Mouse (Mus musculus) heart, embryonic 12.5 days (tissue): ENCODE results near the gene Olfr944. TPM values are rescaled to one million over a fixed set of nuclear protein-coding genes. Genes with fewer than 3 reads are reported as not detected.

Experiments
- ATAC-seq: fragments of 200-750 bp; cut with Nextera tagmentation; 2 replicates; pipeline ENCODE4 v1.8.0; 2017; ENCODE audit warnings: moderate TSS enrichment, moderate library complexity; ENCODE audit not compliant: insufficient number of reproducible peaks, low FRiP score
- H3K27ac ChIP-seq: fragments of 300-500 bp; sonication (generic); 2 replicates; pipeline ENCODE4 v1.5.1; 2016; ENCODE audit warnings: mild to moderate bottlenecking, moderate library complexity; ENCODE audit not compliant: poor library complexity, severe bottlenecking
- H3K27me3 ChIP-seq: fragments of 300-500 bp; sonication (generic); replicated peaks from 2 replicates; pipeline ENCODE4 v1.6.1; 2016; ENCODE audit warnings: mild to moderate bottlenecking, moderate library complexity
- H3K36me3 ChIP-seq: fragments of 300-500 bp; sonication (generic); 2 replicates; pipeline ENCODE4 v1.6.1; 2016; ENCODE audit warnings: mild to moderate bottlenecking, moderate library complexity
- H3K4me1 ChIP-seq: fragments of 300-500 bp; sonication (generic); replicated peaks from 2 replicates; pipeline ENCODE4 v1.6.1; 2016; ENCODE audit warnings: mild to moderate bottlenecking
- H3K4me2 ChIP-seq: fragments of 300-500 bp; sonication (generic); 2 replicates; pipeline ENCODE4 v1.6.1; 2016; ENCODE audit warnings: mild to moderate bottlenecking, moderate library complexity
- H3K4me3 ChIP-seq: fragments of 300-500 bp; sonication (generic); 2 replicates; pipeline ENCODE4 v1.5.1; 2016; ENCODE audit warnings: mild to moderate bottlenecking
- H3K9ac ChIP-seq: fragments of 300-500 bp; sonication (generic); 2 replicates; pipeline ENCODE4 v1.6.1; 2016; ENCODE audit warnings: mild to moderate bottlenecking, moderate library complexity
- H3K9me3 ChIP-seq: fragments of 300-500 bp; sonication (generic); replicated peaks from 2 replicates; pipeline ENCODE4 v1.6.1; 2016; ENCODE audit warnings: mild to moderate bottlenecking, moderate library complexity
- WGBS: fragments of 180-500 bp; shearing (Covaris S2); methylation state at CpG from one replicate; pipeline ENCODE4 v1.1.7; 2016; 5-methylcytosine and 5-hydroxymethylcytosine counted together
- polyA plus RNA-seq: library from polyadenylated mRNA; unstranded; fragments of >200 nt; fragmentation: Nextera tagmentation; extraction: Ambion mirVana; gene quantifications from 2 replicates; pipeline ENCODE4 v1.2.1, GENCODE M21; 2016

Olfr944 gene
- polyA plus RNA-seq = not detected in 2 replicates

- Histone ChIP-seq H3K4me1 (no peaks in the 10 kb centered on the region), H3K27me3 (no peaks in the 10 kb centered on the region), H3K4me2 (no peak within 1 kb of the TSS), H3K4me3 (no peak within 1 kb of the TSS), H3K9me3 (no peaks in the 10 kb centered on the region), H3K36me3 (no peaks in the 10 kb centered on the region), H3K9ac (no peak within 1 kb of the TSS), H3K27ac (no peak within 1 kb of the TSS)
- no peak for ATAC-seq
Measured at GRCm38 (mm10) chr9:39201620-39202019, at the start of gene Olfr944. Gene Olfr944, plus strand, starts transcription at chr9:39201920.

- no peaks in the 10 kb centered on the region for H3K27me3 ChIP-seq
- no peak for ATAC-seq
- 79% methylated on average over 1 of the region's 1 CpGs for WGBS
Measured at GRCm38 (mm10) chr9:39152401-39152800, 49.3 kb upstream of the Olfr944 start.

GRCm38 (mm10) chr9:39166004-39166403, 35.7 kb upstream of the Olfr944 start, which contains the start of gene Olfr943:
Gene Olfr943, plus strand, starts transcription at chr9:39166304.
- no peak for ATAC-seq
- Histone ChIP-seq H3K9me3 (peaks cover 8% of the 10 kb centered on the region; the same call in 1 of the 2 replicates), H3K4me2 (no peak within 1 kb of the TSS), H3K36me3 (no peaks in the 10 kb centered on the region), H3K9ac (no peak within 1 kb of the TSS), H3K27ac (no peak within 1 kb of the TSS), H3K4me1 (no peaks in the 10 kb centered on the region), H3K27me3 (no peaks in the 10 kb centered on the region), H3K4me3 (no peak within 1 kb of the TSS)
- 85% methylated on average over 5 of the region's 5 CpGs for WGBS

More at GRCm38 (mm10) chr9:39152401-39152800, 49.3 kb upstream of the Olfr944 start:
- Histone ChIP-seq H3K4me3 (no peak overlapping the region), H3K9ac (no peak overlapping the region), H3K36me3 (no peaks in the 10 kb centered on the region), H3K9me3 (peaks cover 4% of the 10 kb centered on the region; the same call in 1 of the 2 replicates), H3K4me2 (no peak overlapping the region), H3K4me1 (no peaks in the 10 kb centered on the region), H3K27ac (no peak overlapping the region)

GRCm38 (mm10) chr9:39249894-39250293, 48.2 kb downstream of the Olfr944 start, which contains the start of gene Olfr1537:
Gene Olfr1537, minus strand, starts transcription at chr9:39249994.
- 78% methylated on average over 1 of the region's 1 CpGs for WGBS
- H3K27ac ChIP-seq = no peak within 1 kb of the TSS
- H3K4me1 ChIP-seq = no peaks in the 10 kb centered on the region
- H3K4me2 ChIP-seq = no peak within 1 kb of the TSS
- H3K9me3 ChIP-seq = no peaks in the 10 kb centered on the region
- no peak for ATAC-seq
- no peak within 1 kb of the TSS for H3K9ac ChIP-seq
- H3K36me3 ChIP-seq = no peaks in the 10 kb centered on the region
- H3K27me3 ChIP-seq = no peaks in the 10 kb centered on the region
- H3K4me3 ChIP-seq = no peak within 1 kb of the TSS

Other genes with a start within 250 kb of the Olfr944 start
- gene Olfr933, start 229.6 kb upstream of the Olfr944 start, polyA plus RNA-seq = not detected in 2 replicates
- gene Olfr934, start 213.6 kb upstream of the Olfr944 start, polyA plus RNA-seq = not detected in 2 replicates
- gene Olfr935, start 202.2 kb upstream of the Olfr944 start, polyA plus RNA-seq = not detected in 2 replicates
- gene Olfr146, start 178.5 kb upstream of the Olfr944 start, polyA plus RNA-seq = not detected in 2 replicates
- not detected in 2 replicates for gene Olfr937, start 137.0 kb upstream of the Olfr944 start, polyA plus RNA-seq
- gene Olfr938, start 123.0 kb upstream of the Olfr944 start, polyA plus RNA-seq = not detected in 2 replicates
- not detected in 2 replicates for gene Olfr27, start 73.8 kb upstream of the Olfr944 start, polyA plus RNA-seq
- not detected in 2 replicates for gene Olfr943, start 35.6 kb upstream of the Olfr944 start, polyA plus RNA-seq
- not detected in 2 replicates for gene Olfr1537, start 48.1 kb downstream of the Olfr944 start, polyA plus RNA-seq
- not detected in 2 replicates for gene Olfr945, start 74.9 kb downstream of the Olfr944 start, polyA plus RNA-seq
- gene Olfr948, start 124.1 kb downstream of the Olfr944 start, polyA plus RNA-seq = not detected in 2 replicates
- gene Olfr951, start 185.5 kb downstream of the Olfr944 start, polyA plus RNA-seq = not detected in 2 replicates
- gene Olfr952, start 225.2 kb downstream of the Olfr944 start, polyA plus RNA-seq = not detected in 2 replicates